Mouse (Mus musculus) central nervous system, embryonic 11.5 days (tissue): ENCODE data around the gene Abca17. TPM values are rescaled to one million over a fixed set of nuclear protein-coding genes. Genes with fewer than 3 reads are reported as not detected.

Experiments used
- polyA plus RNA-seq: library from polyadenylated mRNA; depleted of rRNA; stranded (reverse); fragments of >200 nt; gene quantifications from 2 replicates; pipeline ENCODE4 v1.2.3, GENCODE M21; 2012; rRNA removed

Abca17 gene
- 0.02 and 0.25 TPM in 2 replicates for polyA plus RNA-seq

GRCm38 (mm10) chr17:24350926-24351759 is at the start of gene Abca17:
Abca17 (minus strand) TSS chr17:24351068.

DNA sequence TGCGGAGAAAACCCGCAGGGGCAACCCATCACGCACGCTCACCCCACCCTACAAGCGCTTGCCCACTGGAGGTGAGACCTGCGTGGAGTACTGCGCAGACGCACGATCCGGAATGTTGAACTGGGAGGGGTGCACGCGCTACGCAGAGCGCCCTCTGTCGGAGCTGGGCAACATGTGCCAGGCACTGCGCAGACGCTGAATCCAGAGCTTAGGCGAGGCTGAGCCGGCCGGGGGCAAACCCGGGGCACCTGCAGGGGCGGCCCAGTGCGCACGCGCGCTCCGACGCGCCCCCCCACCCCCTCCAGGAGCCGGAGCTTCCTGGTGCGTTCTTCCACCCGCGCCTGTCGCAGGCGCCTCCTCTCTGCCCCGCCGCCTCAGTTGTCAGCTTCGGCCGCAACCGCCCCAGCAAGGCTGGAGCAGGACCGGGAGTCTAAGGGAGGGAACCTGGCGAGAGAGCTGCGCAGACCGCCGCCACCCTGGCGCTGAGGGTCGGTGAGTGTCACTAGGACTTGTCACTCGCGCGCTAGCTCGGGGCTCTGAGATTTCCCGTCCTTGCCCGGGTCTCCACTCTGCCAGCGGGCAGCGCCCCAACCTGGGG is 991 bp upstream of the Abca17 start, which contains the start of gene Abca3:
TSS of gene Abca3 (plus strand) at position 191 of the 598 bp plus-strand sequence.

GRCm38 (mm10) chr17:24251320-24252069 is 99.4 kb downstream of the Abca17 start, which contains the start of gene Ccnf:
Ccnf (minus strand) TSS chr17:24251484.

GRCm38 (mm10) chr17:24220435-24221411 is 130.1 kb downstream of the Abca17 start, which contains the start of gene Tedc2:
Tedc2 (minus strand) TSS chr17:24220851.

Other genes with a start within 250 kb of the Abca17 start
- gene Pdpk1, start 200.1 kb downstream of the Abca17 start, polyA plus RNA-seq: 16.1 and 22.5 TPM in 2 replicates
- gene Amdhd2, start 187.3 kb downstream of the Abca17 start, polyA plus RNA-seq: 32.4 and 42.6 TPM in 2 replicates
- 302 and 437 TPM in 2 replicates for gene Atp6v0c, start 181.4 kb downstream of the Abca17 start, polyA plus RNA-seq
- gene Tbc1d24, start 145.5 kb downstream of the Abca17 start, polyA plus RNA-seq: 20.8 and 26.1 TPM in 2 replicates
- gene Ntn3, start 141.5 kb downstream of the Abca17 start, polyA plus RNA-seq: 8.9 and 15.4 TPM in 2 replicates
- 35.9 and 38.6 TPM in 2 replicates for gene Tedc2, start 130.2 kb downstream of the Abca17 start, polyA plus RNA-seq
- 57.5 and 58.4 TPM in 2 replicates for gene Ccnf, start 99.6 kb downstream of the Abca17 start, polyA plus RNA-seq
- gene Abca3, start 882 bp upstream of the Abca17 start, polyA plus RNA-seq: 12.7 and 15.1 TPM in 2 replicates
- gene Rnps1, start 63.5 kb upstream of the Abca17 start, polyA plus RNA-seq: 387 and 433 TPM in 2 replicates
- 51.7 and 52.0 TPM in 2 replicates for gene Eci1, start 75.6 kb upstream of the Abca17 start, polyA plus RNA-seq
- 11.3 and 13.6 TPM in 2 replicates for gene Dnase1l2, start 92.0 kb upstream of the Abca17 start, polyA plus RNA-seq
- 45.4 and 62.2 TPM in 2 replicates for gene E4f1, start 119.2 kb upstream of the Abca17 start, polyA plus RNA-seq
- 39.5 and 70.0 TPM in 2 replicates for gene Pgp, start 119.3 kb upstream of the Abca17 start, polyA plus RNA-seq
- 0.65 and 0.66 TPM in 2 replicates for gene Bricd5, start 122.8 kb upstream of the Abca17 start, polyA plus RNA-seq
- 29.8 and 44.7 TPM in 2 replicates for gene Mlst8, start 128.0 kb upstream of the Abca17 start, polyA plus RNA-seq
- gene Caskin1, start 137.5 kb upstream of the Abca17 start, polyA plus RNA-seq: 28.4 and 30.5 TPM in 2 replicates
- 155 and 253 TPM in 2 replicates for gene Traf7, start 176.9 kb upstream of the Abca17 start, polyA plus RNA-seq
- gene Rab26, start 183.1 kb upstream of the Abca17 start, polyA plus RNA-seq: 1.1 and 1.8 TPM in 2 replicates
- gene Pkd1, start 198.8 kb upstream of the Abca17 start, polyA plus RNA-seq: 40.1 and 43.7 TPM in 2 replicates